Mouse (Mus musculus): ENCODE results near the gene Micu2. TPM values are rescaled to one million over a fixed set of nuclear protein-coding genes. Genes with fewer than 3 reads are reported as not detected.

Micu2 gene
- 10 to 100 TPM; 34.5 to 35.4 TPM for total RNA-seq (2021)

GRCm38 (mm10) chr14:57998526-57999401 is at the start of gene Micu2:
TSS of gene Micu2 (minus strand) at chr14:57999262.
- intact Hi-C loops (cut with DNase I) = no loop called here

GRCm38 (mm10) chr14:58046639-58047284 is 47.7 kb upstream of the Micu2 start:
- intact Hi-C loops (cut with DNase I) = no loop called here
- DNase-seq (ENCODE audit: extremely low spot score in 1 of 2, low spot score in 2 of 2) = no peak

More at GRCm38 (mm10) chr14:57998526-57999401, at the start of gene Micu2:
- DNase-seq (ENCODE audit: extremely low spot score in 1 of 2, low spot score in 2 of 2) = peak; percentile 80 to 93

GRCm38 (mm10) chr14:58036174-58036573 is 37.1 kb upstream of the Micu2 start:
- DNase-seq (ENCODE audit: extremely low spot score in 1 of 2, low spot score in 2 of 2) = no peak
- intact Hi-C loops (cut with DNase I) = loop anchor here (10.0 kb wide), 2 partner anchors 1049 to 1079 kb away; no protein-coding TSS in a partner anchor

- peak; percentile 43 to 56 for DNase-seq (ENCODE audit: extremely low spot score in 1 of 2, low spot score in 2 of 2)
- intact Hi-C loops (cut with DNase I) = loop anchor here (5.0 to 10.0 kb wide), 3 partner anchors 668 to 1080 kb away; no protein-coding TSS in a partner anchor
Measured at GRCm38 (mm10) chr14:58034567-58034966, 35.5 kb upstream of the Micu2 start.

GRCm38 (mm10) chr14:58018869-58019268 is 19.8 kb upstream of the Micu2 start:
- no peak for DNase-seq (ENCODE audit: extremely low spot score in 1 of 2, low spot score in 2 of 2)
- intact Hi-C loops (cut with DNase I) = no loop called here

GRCm38 (mm10) chr14:58003852-58004251 is 4.8 kb upstream of the Micu2 start:
- no peak for DNase-seq (ENCODE audit: extremely low spot score in 1 of 2, low spot score in 2 of 2)
- intact Hi-C loops (cut with DNase I) = no loop called here

- intact Hi-C loops (cut with DNase I) = no loop called here
- DNase-seq (ENCODE audit: extremely low spot score in 1 of 2, low spot score in 2 of 2) = no peak
Measured at GRCm38 (mm10) chr14:58002161-58002560, 3.1 kb upstream of the Micu2 start.

- intact Hi-C loops (cut with DNase I) = no loop called here
Measured at GRCm38 (mm10) chr14:57999402-57999734, 306 bp upstream of the Micu2 start.

GRCm38 (mm10) chr14:57997431-57997830 is 1.6 kb downstream of the Micu2 start:
- DNase-seq (ENCODE audit: extremely low spot score in 1 of 2, low spot score in 2 of 2) = no peak
- intact Hi-C loops (cut with DNase I) = no loop called here

More at GRCm38 (mm10) chr14:57999402-57999734, 306 bp upstream of the Micu2 start:
- DNase-seq (ENCODE audit: extremely low spot score in 1 of 2, low spot score in 2 of 2) = no peak

- intact Hi-C loops (cut with DNase I) = no loop called here
- no peak for DNase-seq (ENCODE audit: extremely low spot score in 1 of 2, low spot score in 2 of 2)
Measured at GRCm38 (mm10) chr14:57996210-57996609, 2.9 kb downstream of the Micu2 start.

GRCm38 (mm10) chr14:57991761-57992160 is 7.3 kb downstream of the Micu2 start:
- intact Hi-C loops (cut with DNase I) = no loop called here
- no peak for DNase-seq (ENCODE audit: extremely low spot score in 1 of 2, low spot score in 2 of 2)

GRCm38 (mm10) chr14:57989162-57989561 is 9.9 kb downstream of the Micu2 start:
- DNase-seq (ENCODE audit: extremely low spot score in 1 of 2, low spot score in 2 of 2) = no peak
- intact Hi-C loops (cut with DNase I) = no loop called here

GRCm38 (mm10) chr14:57985780-57986179 is 13.3 kb downstream of the Micu2 start:
- intact Hi-C loops (cut with DNase I) = no loop called here
- DNase-seq (ENCODE audit: extremely low spot score in 1 of 2, low spot score in 2 of 2) = no peak

- intact Hi-C loops (cut with DNase I) = no loop called here
Measured at GRCm38 (mm10) chr14:57982450-57982849, 16.6 kb downstream of the Micu2 start.

GRCm38 (mm10) chr14:57981720-57982418 is 17.2 kb downstream of the Micu2 start:
- no peak for DNase-seq (ENCODE audit: extremely low spot score in 1 of 2, low spot score in 2 of 2)

More at GRCm38 (mm10) chr14:57982450-57982849, 16.6 kb downstream of the Micu2 start:
- no peak for DNase-seq (ENCODE audit: extremely low spot score in 1 of 2, low spot score in 2 of 2)

GRCm38 (mm10) chr14:57980776-57981175 is 18.3 kb downstream of the Micu2 start:
- intact Hi-C loops (cut with DNase I) = no loop called here

More at GRCm38 (mm10) chr14:57981720-57982418, 17.2 kb downstream of the Micu2 start:
- intact Hi-C loops (cut with DNase I) = no loop called here

GRCm38 (mm10) chr14:57980179-57980578 is 18.9 kb downstream of the Micu2 start:
- no peak for DNase-seq (ENCODE audit: extremely low spot score in 1 of 2, low spot score in 2 of 2)
- intact Hi-C loops (cut with DNase I) = no loop called here

More at GRCm38 (mm10) chr14:57980776-57981175, 18.3 kb downstream of the Micu2 start:
- DNase-seq (ENCODE audit: extremely low spot score in 1 of 2, low spot score in 2 of 2) = no peak

- no peak for DNase-seq (ENCODE audit: extremely low spot score in 1 of 2, low spot score in 2 of 2)
Measured at GRCm38 (mm10) chr14:57978144-57978543, 20.9 kb downstream of the Micu2 start.

GRCm38 (mm10) chr14:57975656-57976055 is 23.4 kb downstream of the Micu2 start:
- no peak for DNase-seq (ENCODE audit: extremely low spot score in 1 of 2, low spot score in 2 of 2)
- intact Hi-C loops (cut with DNase I) = no loop called here

More at GRCm38 (mm10) chr14:57978144-57978543, 20.9 kb downstream of the Micu2 start:
- intact Hi-C loops (cut with DNase I) = no loop called here
